Mouse (Mus musculus): ENCODE measurements around the gene Hoxb5.

The Hoxb5 gene

GRCm38 (mm10) chr11:96288455-96289221, 14.5 kb upstream of the Hoxb5 start:
- no peak for DNase-seq

- peak in 1 of 2 experiments; percentile 55 for DNase-seq
These were observed 13.8 kb upstream of the Hoxb5 start for GRCm38 (mm10) chr11:96289293-96289692.

GRCm38 (mm10) chr11:96289837-96290236, 13.3 kb upstream of the Hoxb5 start:
- no peak for DNase-seq

GRCm38 (mm10) chr11:96290705-96291355, 12.3 kb upstream of the Hoxb5 start:
- DNase-seq: peak in 1 of 2 experiments; percentile 60

- DNase-seq: peak; percentile 88 to 90
These were observed 11.2 kb upstream of the Hoxb5 start, which contains the start of gene Hoxb6 for GRCm38 (mm10) chr11:96291681-96292564. Gene Hoxb6, plus strand, starts transcription at chr11:96292476.

GRCm38 (mm10) chr11:96292565-96293301, 10.4 kb upstream of the Hoxb5 start:
- peak in 1 of 2 experiments; percentile 65 for DNase-seq

- DNase-seq: peak in 1 of 2 experiments; percentile 74
These were observed 9.7 kb upstream of the Hoxb5 start for GRCm38 (mm10) chr11:96293302-96293921.

- peak; percentile 93 to 95 for DNase-seq
These were observed 8.7 kb upstream of the Hoxb5 start for GRCm38 (mm10) chr11:96294245-96295091.

- peak; percentile 92 to 94 for DNase-seq
These were observed 7.9 kb upstream of the Hoxb5 start for GRCm38 (mm10) chr11:96295092-96295835.

- no peak for DNase-seq
These were observed 6.1 kb upstream of the Hoxb5 start for GRCm38 (mm10) chr11:96296997-96297396.

- no peak for DNase-seq
These were observed 5.7 kb upstream of the Hoxb5 start for GRCm38 (mm10) chr11:96297428-96297827.

GRCm38 (mm10) chr11:96297968-96298635, 5.0 kb upstream of the Hoxb5 start:
- no peak for DNase-seq

GRCm38 (mm10) chr11:96298895-96299667, 4.1 kb upstream of the Hoxb5 start:
- DNase-seq: peak; percentile 93 to 94

GRCm38 (mm10) chr11:96299781-96300180, 3.4 kb upstream of the Hoxb5 start:
- DNase-seq: no peak

- peak in 1 of 2 experiments; percentile 75 for DNase-seq
These were observed 2.6 kb upstream of the Hoxb5 start for GRCm38 (mm10) chr11:96300354-96301063.

- DNase-seq: no peak
These were observed 2.1 kb upstream of the Hoxb5 start for GRCm38 (mm10) chr11:96301064-96301431.

GRCm38 (mm10) chr11:96301837-96302236, 1.3 kb upstream of the Hoxb5 start:
- peak; percentile 88 to 91 for DNase-seq
